Mouse (Mus musculus) ES-Bruce4 (cell line): ENCODE data around the gene Pik3r4. TPM values are rescaled to one million over a fixed set of nuclear protein-coding genes. Genes with fewer than 3 reads are reported as not detected.

Experiments
- H3K27ac ChIP-seq: 2 replicates; pipeline ENCODE4 v1.5.1; 2012; ENCODE audit warnings: low read length, inconsistent platforms; ENCODE audit not compliant: insufficient read depth
- H3K27me3 ChIP-seq: 2 replicates; pipeline ENCODE4 v1.6.1; 2012; ENCODE audit warnings: mild to moderate bottlenecking, low read length, inconsistent platforms; ENCODE audit not compliant: control insufficient read depth, poor library complexity, insufficient read depth, severe bottlenecking
- H3K36me3 ChIP-seq: 2 replicates; pipeline ENCODE4 v1.6.1; 2012; ENCODE audit warnings: inconsistent platforms, mild to moderate bottlenecking, low read length, moderate library complexity; ENCODE audit not compliant: control insufficient read depth, poor library complexity, insufficient read depth, severe bottlenecking
- H3K4me1 ChIP-seq: one replicate; pipeline ENCODE4 v1.8.1; 2011; ENCODE audit warnings: low read length; ENCODE audit not compliant: control insufficient read depth, insufficient read depth
- H3K4me3 ChIP-seq: 2 replicates; pipeline ENCODE4 v1.5.1; 2011; ENCODE audit warnings: low read depth, mild to moderate bottlenecking, low read length
- H3K9ac ChIP-seq: 2 replicates; pipeline ENCODE4 v1.6.1; 2012; ENCODE audit warnings: low read depth, mild to moderate bottlenecking, inconsistent platforms; ENCODE audit not compliant: poor library complexity, severe bottlenecking
- H3K9me3 ChIP-seq: replicated peaks from 2 replicates; pipeline ENCODE4 v1.6.1; 2012; ENCODE audit warnings: mild to moderate bottlenecking, low read length, inconsistent platforms; ENCODE audit not compliant: control insufficient read depth, poor library complexity, insufficient read depth, severe bottlenecking
- CTCF ChIP-seq: IDR thresholded peaks from one replicate; pipeline ENCODE4 v1.8.1; 2011; ENCODE audit warnings: low read depth, low read length
- EP300 ChIP-seq: IDR thresholded peaks from 2 replicates; pipeline ENCODE4 v1.6.1; 2011; ENCODE audit warnings: low read depth, low read length; ENCODE audit not compliant: insufficient read depth
- POLR2A ChIP-seq: IDR thresholded peaks from one replicate; pipeline ENCODE4 v1.8.1; 2011; ENCODE audit warnings: low read length; ENCODE audit not compliant: insufficient read depth
- polyA plus RNA-seq: library from polyadenylated mRNA; stranded (reverse); fragments of >200 nt; gene quantifications from 2 replicates; pipeline ENCODE4 v1.2.4, GENCODE M21; 2011; ENCODE audit warnings: low read depth; ENCODE audit not compliant: missing spikeins, insufficient read depth, insufficient read length

The Pik3r4 gene
- polyA plus RNA-seq, 1 experiment, result 31.9 TPM

DNA sequence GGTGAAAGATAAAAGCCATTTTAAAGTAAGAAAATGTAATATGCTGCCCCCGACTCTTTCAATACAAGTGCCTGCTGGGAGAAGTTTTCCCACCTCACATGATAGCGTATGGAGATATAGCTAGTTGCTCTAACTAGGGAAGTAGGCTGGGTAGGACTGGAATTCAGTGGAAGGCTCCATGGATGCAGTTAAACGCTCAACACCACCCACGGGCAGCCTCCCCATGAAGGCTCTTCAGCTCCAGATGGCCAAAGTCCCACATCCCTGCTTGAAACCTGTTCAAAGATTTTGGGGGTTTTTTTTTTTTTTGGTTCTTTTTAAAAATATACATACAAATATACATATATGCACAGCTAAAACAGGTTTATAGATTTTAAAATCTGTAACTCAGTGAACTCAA, 77.7 kb downstream of the Pik3r4 start:
- no peak overlapping the region for H3K27ac ChIP-seq
- H3K27me3 ChIP-seq, result no peaks in the 10 kb centered on the region
- H3K4me3 ChIP-seq, result no peak overlapping the region
- H3K9me3 ChIP-seq, result no peaks in the 10 kb centered on the region
- no peak overlapping the region for H3K9ac ChIP-seq
- no peaks in the 10 kb centered on the region for H3K4me1 ChIP-seq
- TF ChIP-seq CTCF (no peak), POLR2A (no peak), EP300 (no peak)
- no peaks in the 10 kb centered on the region for H3K36me3 ChIP-seq

DNA sequence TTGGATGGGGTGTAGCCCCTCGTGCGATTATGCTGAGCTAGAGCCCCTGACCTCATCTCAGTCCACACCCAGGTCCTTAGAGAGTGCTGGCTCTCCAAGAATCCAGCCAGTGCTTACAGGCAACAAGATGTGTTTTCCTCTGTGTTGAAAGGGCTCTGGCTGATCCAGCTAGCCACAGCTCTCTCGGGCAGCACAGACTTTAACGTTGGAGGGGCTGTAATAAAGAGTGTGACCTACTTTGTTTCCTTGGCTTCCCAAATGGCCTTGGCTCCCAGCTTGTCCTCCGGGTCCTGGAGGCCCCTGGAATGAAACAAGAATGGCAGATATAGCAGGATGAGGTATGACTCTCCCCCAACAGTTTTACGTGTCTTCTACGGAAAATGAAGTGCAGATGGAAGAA, 89.2 kb downstream of the Pik3r4 start:
- Histone ChIP-seq H3K27me3 (no peaks in the 10 kb centered on the region; the same call in 1 of the 2 replicates), H3K4me3 (no peak overlapping the region), H3K27ac (no peak overlapping the region), H3K9me3 (no peaks in the 10 kb centered on the region), H3K4me1 (no peaks in the 10 kb centered on the region), H3K36me3 (no peaks in the 10 kb centered on the region), H3K9ac (no peak overlapping the region)
- TF ChIP-seq CTCF, result no peak
- no peak for TF ChIP-seq POLR2A
- no peak for TF ChIP-seq EP300

DNA sequence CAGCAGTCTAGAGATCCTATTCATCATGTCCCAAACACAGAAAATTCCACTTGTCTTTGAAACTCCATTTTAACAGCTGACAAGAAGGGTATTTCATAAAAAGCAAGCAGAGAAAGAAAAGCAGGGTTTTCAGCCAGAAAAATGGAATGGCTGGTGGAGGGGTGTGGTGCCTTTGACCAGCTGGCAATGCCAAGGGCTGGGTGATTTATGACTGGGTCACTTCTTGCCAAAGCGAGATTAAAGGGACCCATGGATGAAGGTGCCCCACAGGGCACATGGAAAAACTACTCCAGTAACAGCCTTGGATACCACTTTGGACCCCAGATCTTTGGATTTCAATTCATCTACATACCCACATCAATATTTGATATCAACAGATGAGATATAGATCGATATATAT, 91.9 kb downstream of the Pik3r4 start:
- Histone ChIP-seq H3K36me3 (no peaks in the 10 kb centered on the region), H3K9me3 (no peaks in the 10 kb centered on the region), H3K9ac (no peak overlapping the region), H3K4me1 (no peaks in the 10 kb centered on the region), H3K27ac (no peak overlapping the region), H3K27me3 (no peaks in the 10 kb centered on the region; the same call in 1 of the 2 replicates), H3K4me3 (no peak overlapping the region)
- TF ChIP-seq CTCF, result no peak

DNA sequence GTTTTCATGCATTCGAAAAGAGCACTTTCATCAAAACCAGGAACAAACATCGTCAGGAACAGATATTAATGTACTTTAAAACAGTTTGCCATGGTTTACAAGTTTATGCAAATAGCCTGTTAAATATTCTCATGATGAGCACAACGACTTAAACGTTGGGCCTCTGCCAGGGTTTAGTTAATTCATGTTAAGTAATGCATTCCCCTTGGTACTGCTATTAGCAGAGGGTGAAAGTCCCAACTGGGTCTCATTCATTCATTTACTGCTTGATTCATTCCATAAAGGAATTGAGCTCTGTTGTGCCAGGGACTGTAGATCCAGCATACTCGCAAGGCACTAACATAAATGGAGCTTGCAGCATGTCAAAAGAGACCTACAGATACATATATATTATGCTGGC, 92.4 kb downstream of the Pik3r4 start:
- H3K27ac ChIP-seq, result no peak overlapping the region
- H3K4me1 ChIP-seq, result no peaks in the 10 kb centered on the region
- H3K9me3 ChIP-seq, result no peaks in the 10 kb centered on the region
- TF ChIP-seq POLR2A, result no peak
- no peak for TF ChIP-seq EP300
- TF ChIP-seq CTCF, result no peak
- H3K27me3 ChIP-seq, result no peaks in the 10 kb centered on the region; the same call in 1 of the 2 replicates
- H3K4me3 ChIP-seq, result no peak overlapping the region
- no peaks in the 10 kb centered on the region for H3K36me3 ChIP-seq
- H3K9ac ChIP-seq, result no peak overlapping the region

Other genes with a start within 250 kb of the Pik3r4 start
- 11.0 and 15.5 TPM in 2 replicates for gene Aste1, start 247.6 kb upstream of the Pik3r4 start, polyA plus RNA-seq
- 0.30 TPM in 1 of 2 replicates, not detected in the other for gene Nek11, start 247.5 kb upstream of the Pik3r4 start, polyA plus RNA-seq
- gene Atp2c1, start 115.7 kb upstream of the Pik3r4 start, polyA plus RNA-seq, result 62.7 and 79.6 TPM in 2 replicates
- not detected in 2 replicates for gene Col6a6, start 185.2 kb downstream of the Pik3r4 start, polyA plus RNA-seq